Mouse (Mus musculus): ENCODE results near the gene Pkmyt1. TPM values are rescaled to one million over a fixed set of nuclear protein-coding genes. Genes with fewer than 3 reads are reported as not detected.
"Not testable (repeated sequence)": the region's sequence is repeated elsewhere in the genome, so short reads cannot be mapped to it uniquely, and the experiment has no call there.

Gene Pkmyt1
- total RNA-seq, 1 experiment from 2014 or later: 6.5 TPM

GRCm38 (mm10) chr17:23744651-23745050, 18.5 kb downstream of the Pkmyt1 start:
- no peak for ATAC-seq (ENCODE audit: extremely low read depth, insufficient number of reproducible peaks, low FRiP score, poor library complexity, severe bottlenecking)

- ATAC-seq (ENCODE audit: extremely low read depth, insufficient number of reproducible peaks, low FRiP score, poor library complexity, severe bottlenecking): no peak
Observed at GRCm38 (mm10) chr17:23745301-23746251, 19.4 kb downstream of the Pkmyt1 start, which contains the start of gene Kremen2. Kremen2 (minus strand) TSS chr17:23745833.

DNA sequence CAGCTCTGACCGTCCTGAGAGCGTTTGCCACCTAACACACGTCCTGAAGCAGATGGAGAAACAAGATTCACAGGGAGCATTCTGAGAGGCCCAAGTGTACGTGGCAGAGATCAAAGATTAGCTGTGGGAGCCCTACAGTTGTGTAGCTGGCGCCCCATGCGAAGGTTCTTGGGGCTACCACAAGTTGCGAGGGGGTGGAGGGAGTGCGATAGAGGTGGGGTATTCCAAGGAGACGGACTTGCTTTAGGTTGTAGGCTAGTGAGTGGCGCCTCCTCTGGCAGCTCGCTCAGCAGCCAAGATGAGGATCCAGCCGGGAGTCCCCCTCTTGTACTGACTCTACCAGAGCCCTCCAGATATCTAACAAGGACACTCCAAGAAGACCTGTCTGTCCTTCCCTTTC, 20.2 kb downstream of the Pkmyt1 start:
- no peak for ATAC-seq (ENCODE audit: extremely low read depth, insufficient number of reproducible peaks, low FRiP score, poor library complexity, severe bottlenecking)

- no peak for ATAC-seq (ENCODE audit: extremely low read depth, insufficient number of reproducible peaks, low FRiP score, poor library complexity, severe bottlenecking)
Observed at GRCm38 (mm10) chr17:23746767-23747166, 20.6 kb downstream of the Pkmyt1 start.

- no peak for ATAC-seq (ENCODE audit: extremely low read depth, insufficient number of reproducible peaks, low FRiP score, poor library complexity, severe bottlenecking)
Observed at GRCm38 (mm10) chr17:23747471-23747870, 21.3 kb downstream of the Pkmyt1 start.

- peak; percentile 38; the same call in 1 of the 2 replicates for ATAC-seq (ENCODE audit: extremely low read depth, insufficient number of reproducible peaks, low FRiP score, poor library complexity, severe bottlenecking)
Observed at GRCm38 (mm10) chr17:23748026-23748425, 21.9 kb downstream of the Pkmyt1 start.

- ATAC-seq (ENCODE audit: extremely low read depth, insufficient number of reproducible peaks, low FRiP score, poor library complexity, severe bottlenecking): peak; percentile 45; the same call in 1 of the 2 replicates
Observed at GRCm38 (mm10) chr17:23748631-23749391, 22.7 kb downstream of the Pkmyt1 start.

DNA sequence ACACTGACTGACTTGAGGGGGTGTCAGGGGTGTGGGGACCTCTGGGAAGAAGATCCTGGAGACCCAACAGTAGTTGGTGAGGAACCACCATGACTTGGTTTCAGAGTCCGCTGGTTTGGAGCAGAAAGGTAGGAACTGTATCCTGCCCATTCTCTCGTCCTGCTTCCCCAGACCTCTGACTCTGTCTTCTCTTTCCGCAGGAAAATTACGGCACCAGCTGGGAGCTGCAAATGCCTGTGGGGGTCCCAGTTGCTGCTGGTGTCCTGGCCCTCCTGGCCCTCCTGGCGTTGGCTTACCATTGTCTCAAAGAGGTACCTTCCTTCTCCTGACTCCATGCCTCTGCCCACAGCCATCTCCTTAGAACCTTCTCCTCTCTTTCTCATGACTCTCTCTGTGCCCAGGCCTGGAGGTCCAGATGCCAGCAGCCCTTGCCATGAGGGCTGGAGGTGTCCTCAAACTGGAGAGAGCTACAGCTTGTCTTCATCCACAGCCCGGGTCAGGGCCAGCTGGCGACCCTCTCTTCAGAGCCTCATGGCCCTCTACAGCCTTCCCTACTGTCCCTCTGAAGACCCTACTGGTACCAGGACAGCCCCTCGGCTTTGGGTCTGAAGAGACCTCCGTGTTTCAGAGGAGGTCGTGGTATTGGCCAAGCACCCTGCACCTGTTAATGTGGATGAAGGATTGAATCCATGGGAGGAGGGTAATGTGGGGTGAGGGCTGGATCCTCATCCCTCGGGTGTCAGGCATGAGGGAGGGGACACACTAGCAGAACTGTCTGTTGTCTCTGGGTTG, 23.5 kb downstream of the Pkmyt1 start:
- ATAC-seq (ENCODE audit: extremely low read depth, insufficient number of reproducible peaks, low FRiP score, poor library complexity, severe bottlenecking): no peak

DNA sequence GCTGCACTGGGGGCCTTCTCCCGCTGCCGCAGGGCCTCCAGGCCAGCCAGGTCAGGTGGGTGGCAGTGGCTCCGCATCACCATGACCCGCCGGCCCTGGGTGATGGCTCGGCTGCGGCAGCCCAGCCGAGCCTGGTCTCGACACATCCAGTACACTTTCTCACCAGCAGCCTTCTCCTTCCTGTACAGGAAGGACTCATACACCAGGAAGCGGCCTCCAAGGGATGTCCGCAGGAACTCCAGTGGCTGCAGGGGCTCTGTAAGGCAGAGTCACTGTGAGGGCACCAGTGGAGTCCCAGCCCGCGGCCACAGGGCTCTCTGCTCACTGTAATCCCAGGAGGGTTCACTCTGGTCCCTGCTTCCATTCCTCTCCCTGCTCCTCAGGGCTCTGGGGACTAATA, 29.6 kb downstream of the Pkmyt1 start:
- ATAC-seq (ENCODE audit: extremely low read depth, insufficient number of reproducible peaks, low FRiP score, poor library complexity, severe bottlenecking): no peak

- ATAC-seq (ENCODE audit: extremely low read depth, insufficient number of reproducible peaks, low FRiP score, poor library complexity, severe bottlenecking): no peak
Observed at GRCm38 (mm10) chr17:23757581-23757980, 31.4 kb downstream of the Pkmyt1 start.

- no peak for ATAC-seq (ENCODE audit: extremely low read depth, insufficient number of reproducible peaks, low FRiP score, poor library complexity, severe bottlenecking)
Observed at GRCm38 (mm10) chr17:23758801-23759200, 32.7 kb downstream of the Pkmyt1 start.

DNA sequence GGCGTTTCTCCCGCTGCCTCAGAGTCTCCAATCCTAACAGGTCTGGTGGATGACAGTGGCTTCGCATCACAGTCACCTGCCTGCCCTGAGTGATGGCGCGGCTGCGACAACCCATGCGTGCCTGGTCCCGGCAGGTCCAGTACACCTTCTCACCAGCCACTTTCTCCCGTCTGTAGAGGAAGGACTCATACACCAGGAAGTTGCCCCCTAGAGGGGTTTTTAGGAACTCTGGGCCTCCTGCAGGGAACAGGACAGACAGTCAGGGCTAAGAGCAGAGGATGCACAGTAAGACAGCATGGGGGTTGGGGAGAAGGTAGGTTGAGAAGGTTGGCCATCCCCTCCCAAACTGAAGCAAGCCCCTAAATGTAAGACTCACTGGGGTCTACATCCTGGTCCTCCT, 34.1 kb downstream of the Pkmyt1 start:
- ATAC-seq (ENCODE audit: extremely low read depth, insufficient number of reproducible peaks, low FRiP score, poor library complexity, severe bottlenecking): no peak

- no peak for ATAC-seq (ENCODE audit: extremely low read depth, insufficient number of reproducible peaks, low FRiP score, poor library complexity, severe bottlenecking)
Observed at GRCm38 (mm10) chr17:23761155-23761554, 35.0 kb downstream of the Pkmyt1 start.

DNA sequence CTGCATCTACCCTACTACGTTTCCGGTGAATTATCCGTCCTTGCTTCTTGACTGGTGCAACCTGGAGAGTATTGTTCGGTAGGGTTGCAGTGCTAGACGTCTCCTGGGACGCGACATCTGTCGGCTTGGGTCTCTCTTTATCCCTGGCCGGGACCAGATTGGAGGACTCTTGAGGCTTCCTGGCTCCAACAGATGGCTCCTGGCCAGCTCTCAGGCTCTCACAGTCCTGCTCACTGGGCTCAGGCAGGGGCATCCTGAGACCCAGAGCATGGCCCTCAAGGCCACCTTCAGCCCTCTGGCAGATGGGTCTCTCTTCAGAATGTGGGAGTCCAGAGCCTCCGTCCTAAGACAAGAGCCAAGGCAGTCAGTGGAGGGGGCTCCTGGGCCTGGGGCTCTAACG, 36.8 kb downstream of the Pkmyt1 start:
- no peak for ATAC-seq (ENCODE audit: extremely low read depth, insufficient number of reproducible peaks, low FRiP score, poor library complexity, severe bottlenecking)

GRCm38 (mm10) chr17:23770493-23770892, 44.4 kb downstream of the Pkmyt1 start:
- ATAC-seq (ENCODE audit: extremely low read depth, insufficient number of reproducible peaks, low FRiP score, poor library complexity, severe bottlenecking): no peak

DNA sequence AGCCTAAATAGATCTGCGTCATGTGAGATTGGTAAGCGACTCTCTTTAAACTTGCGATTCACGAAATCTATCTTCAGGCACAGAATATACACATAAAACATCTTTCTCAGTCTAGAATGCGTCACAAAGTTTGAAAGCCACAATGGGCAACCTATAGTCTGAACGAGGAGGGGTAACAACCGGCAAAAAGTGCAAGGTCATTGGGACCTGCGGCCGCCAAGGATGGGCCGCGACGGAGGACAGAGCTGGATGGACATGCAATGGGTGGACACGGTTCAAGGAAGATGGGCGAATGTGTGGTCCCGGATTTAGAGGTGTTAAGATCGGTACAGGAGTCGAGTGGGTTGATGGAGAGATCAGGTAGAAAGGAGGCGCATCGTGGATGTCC, 44.8 kb downstream of the Pkmyt1 start:
- no peak for ATAC-seq (ENCODE audit: extremely low read depth, insufficient number of reproducible peaks, low FRiP score, poor library complexity, severe bottlenecking)

- ATAC-seq (ENCODE audit: extremely low read depth, insufficient number of reproducible peaks, low FRiP score, poor library complexity, severe bottlenecking): peak; percentile 98
Observed at GRCm38 (mm10) chr17:23771284-23772218, 45.4 kb downstream of the Pkmyt1 start, which contains the start of gene Flywch1. Flywch1 (minus strand) TSS chr17:23771602.

GRCm38 (mm10) chr17:23772219-23772556, 46.1 kb downstream of the Pkmyt1 start:
- ATAC-seq (ENCODE audit: extremely low read depth, insufficient number of reproducible peaks, low FRiP score, poor library complexity, severe bottlenecking): not testable (repeated sequence)

Measured in neutrophil, adult 5-6 weeks (primary cell).